Mouse (Mus musculus) brain, embryonic 14.5 days (tissue): ENCODE measurements around the gene Grm4.

Experiments used
- CTCF ChIP-seq: fragments of 200-500 bp; IDR thresholded peaks from 2 replicates; pipeline ENCODE4 v1.5.1; 2012; ENCODE audit warnings: inconsistent platforms, mild to moderate bottlenecking, moderate library complexity, borderline replicate concordance; ENCODE audit not compliant: insufficient read depth, insufficient read length; ENCODE audit errors: extremely low read depth
- POLR2A ChIP-seq: fragments of 200-500 bp; IDR thresholded peaks from 2 replicates; pipeline ENCODE4 v1.6.1; 2012; ENCODE audit warnings: mild to moderate bottlenecking, inconsistent platforms, borderline replicate concordance; ENCODE audit not compliant: poor library complexity, insufficient read depth, insufficient read length, severe bottlenecking; ENCODE audit errors: extremely low read depth

DNA sequence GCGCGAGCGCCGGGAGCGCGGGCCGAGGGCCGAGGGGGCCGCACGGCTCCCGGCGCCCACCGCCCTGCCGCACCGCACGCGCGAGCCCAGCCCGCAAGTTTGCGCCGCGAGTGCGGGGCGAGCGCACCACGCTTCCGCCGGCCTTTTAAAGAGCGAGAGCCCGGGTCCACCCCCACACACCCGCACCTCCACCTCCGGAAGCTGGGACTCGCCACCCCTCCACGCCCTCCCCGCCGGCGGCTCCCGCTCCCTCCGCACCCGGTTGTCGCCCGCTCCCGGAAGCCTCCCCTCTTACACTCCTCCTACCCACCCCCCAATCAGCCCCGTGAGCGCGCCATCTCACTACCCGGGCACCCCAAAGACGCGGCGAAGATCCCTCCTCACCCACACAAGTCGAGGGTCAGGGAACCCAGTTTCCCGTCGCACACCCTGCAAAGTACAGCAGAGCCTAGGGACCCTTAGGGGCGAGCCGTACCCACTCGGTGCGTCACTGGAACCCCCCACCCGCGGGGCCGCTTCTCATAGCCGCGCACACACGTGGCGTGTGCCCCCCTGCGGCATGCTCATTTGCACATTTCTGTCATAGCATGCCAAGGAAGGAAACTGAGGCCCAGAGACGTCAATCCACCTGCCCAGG, 7.8 kb downstream of the Grm4 start:
- TF ChIP-seq POLR2A, result no peak
- no peak for TF ChIP-seq CTCF
